Mouse (Mus musculus) E14TG2a.4 (cell line): ENCODE measurements around the gene Ccdc159.

Source experiments
- CTCF ChIP-seq: conservative IDR thresholded peaks from 2 replicates; pipeline ENCODE4 v1.5.1; 2014; ENCODE audit warnings: low read length
- NANOG ChIP-seq: IDR thresholded peaks from 2 replicates; pipeline ENCODE4 v1.6.1; 2014; ENCODE audit warnings: borderline replicate concordance, low read length, mixed read lengths

GRCm38 (mm10) chr9:21978398-21979128, 51.3 kb downstream of the Ccdc159 start:
- TF ChIP-seq CTCF (no peak), NANOG (no peak)
